Mouse (Mus musculus) limb, embryonic 11.5 days (tissue): ENCODE results near the gene Asgr2. TPM values are rescaled to one million over a fixed set of nuclear protein-coding genes. Genes with fewer than 3 reads are reported as not detected.

Experiments
- ATAC-seq: fragments of 200-750 bp; cut with Nextera tagmentation; 2 replicates; pipeline ENCODE4 v1.8.0; 2017; ENCODE audit warnings: low read depth; ENCODE audit not compliant: insufficient number of reproducible peaks, low FRiP score, low TSS enrichment
- DNase-seq: peaks from one replicate; pipeline ENCODE4 v3.0.0-alpha.2; 2015; ENCODE audit warnings: low spot score
- H3K27ac ChIP-seq: fragments of 300-500 bp; sonication (generic); replicated peaks from 2 replicates; pipeline ENCODE4 v1.5.1; 2014; ENCODE audit warnings: low read depth, mild to moderate bottlenecking, low read length
- H3K27me3 ChIP-seq: fragments of 300-500 bp; sonication (generic); 2 replicates; pipeline ENCODE4 v1.6.1; 2014; ENCODE audit warnings: mild to moderate bottlenecking, low read length, mixed read lengths; ENCODE audit not compliant: control insufficient read depth, insufficient read depth
- H3K36me3 ChIP-seq: fragments of 300-500 bp; sonication (generic); 2 replicates; pipeline ENCODE4 v1.6.1; 2014; ENCODE audit warnings: mild to moderate bottlenecking, low read length, moderate library complexity, mixed read lengths; ENCODE audit not compliant: control insufficient read depth, insufficient read depth
- H3K4me1 ChIP-seq: fragments of 300-500 bp; sonication (generic); 2 replicates; pipeline ENCODE4 v1.6.1; 2014; ENCODE audit warnings: low read length, mixed read lengths; ENCODE audit not compliant: control insufficient read depth, insufficient read depth
- H3K4me2 ChIP-seq: fragments of 300-500 bp; sonication (generic); 2 replicates; pipeline ENCODE4 v1.6.1; 2014; ENCODE audit warnings: low read depth, mild to moderate bottlenecking, moderate library complexity; ENCODE audit not compliant: severe bottlenecking
- H3K4me3 ChIP-seq: fragments of 300-500 bp; sonication (generic); 2 replicates; pipeline ENCODE4 v1.5.1; 2014; ENCODE audit warnings: low read depth, low read length
- H3K9ac ChIP-seq: fragments of 300-500 bp; sonication (generic); 2 replicates; pipeline ENCODE4 v1.6.1; 2014; ENCODE audit warnings: mild to moderate bottlenecking, low read length
- H3K9me3 ChIP-seq: fragments of 300-500 bp; sonication (generic); 2 replicates; pipeline ENCODE4 v1.6.1; 2016; ENCODE audit warnings: low read length; ENCODE audit not compliant: control insufficient read depth
- WGBS: fragments of 180-500 bp; shearing (Covaris S2); extraction: QIAGEN DNeasy Blood & Tissue Kit; methylation state at CpG from one replicate; pipeline ENCODE4 v1.1.7; 2014; 5-methylcytosine and 5-hydroxymethylcytosine counted together
- polyA plus RNA-seq: library from polyadenylated mRNA; unstranded; fragments of >200 nt; fragmentation: Nextera tagmentation; extraction: Ambion mirVana; gene quantifications from 2 replicates; pipeline ENCODE4 v1.2.1, GENCODE M21; 2014

The Asgr2 gene
- polyA plus RNA-seq, 1 experiment from 2014 or later = not detected

GRCm38 (mm10) chr11:70077441-70077840 lies 15.0 kb upstream of the Asgr2 start:
- H3K9ac ChIP-seq = no peak overlapping the region
- ATAC-seq (no peak), DNase-seq (no peak)
- no peaks in the 10 kb centered on the region for H3K9me3 ChIP-seq
- H3K27me3 ChIP-seq = no peaks in the 10 kb centered on the region
- H3K4me1 ChIP-seq = no peaks in the 10 kb centered on the region
- 79% methylated on average over 2 of the region's 3 CpGs for WGBS
- no peak overlapping the region for H3K27ac ChIP-seq
- no peaks in the 10 kb centered on the region for H3K36me3 ChIP-seq
- H3K4me3 ChIP-seq = no peak overlapping the region
- no peak overlapping the region for H3K4me2 ChIP-seq

GRCm38 (mm10) chr11:70079175-70079574 lies 13.3 kb upstream of the Asgr2 start:
- no peak overlapping the region for H3K4me3 ChIP-seq

GRCm38 (mm10) chr11:70079928-70080327 lies 12.5 kb upstream of the Asgr2 start:
- 70% methylated on average over 7 of the region's 7 CpGs for WGBS
- H3K27ac ChIP-seq = no peak overlapping the region
- no peak for DNase-seq
- H3K4me1 ChIP-seq = no peaks in the 10 kb centered on the region
- ATAC-seq = no peak
- H3K9ac ChIP-seq = no peak overlapping the region
- H3K4me2 ChIP-seq = no peak overlapping the region
- H3K4me3 ChIP-seq = no peak overlapping the region
- H3K36me3 ChIP-seq = no peaks in the 10 kb centered on the region
- no peaks in the 10 kb centered on the region for H3K9me3 ChIP-seq
- H3K27me3 ChIP-seq = no peaks in the 10 kb centered on the region

More at GRCm38 (mm10) chr11:70079175-70079574, 13.3 kb upstream of the Asgr2 start:
- DNase-seq (no peak), ATAC-seq (no peak)
- Histone ChIP-seq H3K4me2 (no peak overlapping the region), H3K27ac (no peak overlapping the region), H3K4me1 (no peaks in the 10 kb centered on the region), H3K27me3 (no peaks in the 10 kb centered on the region), H3K9me3 (no peaks in the 10 kb centered on the region), H3K36me3 (no peaks in the 10 kb centered on the region), H3K9ac (no peak overlapping the region)
- WGBS = 74% methylated on average over 6 of the region's 6 CpGs

GRCm38 (mm10) chr11:70080803-70081590 lies 11.4 kb upstream of the Asgr2 start:
- 86% methylated on average over 15 of the region's 15 CpGs for WGBS
- no peaks in the 10 kb centered on the region for H3K36me3 ChIP-seq
- no peaks in the 10 kb centered on the region for H3K4me1 ChIP-seq
- no peaks in the 10 kb centered on the region for H3K9me3 ChIP-seq
- H3K27me3 ChIP-seq = no peaks in the 10 kb centered on the region
- H3K27ac ChIP-seq = no peak overlapping the region
- no peak for ATAC-seq
- H3K9ac ChIP-seq = no peak overlapping the region
- no peak overlapping the region for H3K4me3 ChIP-seq
- H3K4me2 ChIP-seq = no peak overlapping the region
- no peak for DNase-seq

- H3K9me3 ChIP-seq = no peaks in the 10 kb centered on the region
- 85% methylated on average over 8 of the region's 8 CpGs for WGBS
- no peaks in the 10 kb centered on the region for H3K4me1 ChIP-seq
- H3K36me3 ChIP-seq = no peaks in the 10 kb centered on the region
- H3K4me3 ChIP-seq = no peak overlapping the region
- no peak overlapping the region for H3K4me2 ChIP-seq
- no peak overlapping the region for H3K9ac ChIP-seq
- H3K27ac ChIP-seq = no peak overlapping the region
- no peaks in the 10 kb centered on the region for H3K27me3 ChIP-seq
- ATAC-seq (no peak), DNase-seq (no peak)
These were observed 7.9 kb upstream of the Asgr2 start for GRCm38 (mm10) chr11:70084563-70084962.

GRCm38 (mm10) chr11:70097396-70097795 lies 5.0 kb downstream of the Asgr2 start:
- no peak for ATAC-seq

GRCm38 (mm10) chr11:70099102-70099501 lies 6.7 kb downstream of the Asgr2 start:
- ATAC-seq (no peak), DNase-seq (no peak)
- no peaks in the 10 kb centered on the region for H3K4me1 ChIP-seq
- no peak overlapping the region for H3K4me2 ChIP-seq
- WGBS = 95% methylated on average over 2 of the region's 2 CpGs
- no peak overlapping the region for H3K27ac ChIP-seq
- no peaks in the 10 kb centered on the region for H3K9me3 ChIP-seq
- H3K4me3 ChIP-seq = no peak overlapping the region
- no peaks in the 10 kb centered on the region for H3K36me3 ChIP-seq
- no peak overlapping the region for H3K9ac ChIP-seq
- H3K27me3 ChIP-seq = no peaks in the 10 kb centered on the region

More at GRCm38 (mm10) chr11:70097396-70097795, 5.0 kb downstream of the Asgr2 start:
- no peak for DNase-seq
- Histone ChIP-seq H3K27ac (no peak overlapping the region), H3K9me3 (no peaks in the 10 kb centered on the region), H3K36me3 (no peaks in the 10 kb centered on the region), H3K9ac (no peak overlapping the region), H3K4me3 (no peak overlapping the region), H3K27me3 (no peaks in the 10 kb centered on the region), H3K4me2 (no peak overlapping the region), H3K4me1 (no peaks in the 10 kb centered on the region)
- 59% methylated on average over 11 of the region's 11 CpGs for WGBS

GRCm38 (mm10) chr11:70099809-70100208 lies 7.4 kb downstream of the Asgr2 start:
- no peak overlapping the region for H3K4me3 ChIP-seq
- H3K27ac ChIP-seq = no peak overlapping the region
- no peak overlapping the region for H3K9ac ChIP-seq
- no peaks in the 10 kb centered on the region for H3K9me3 ChIP-seq
- no peak for DNase-seq
- no peaks in the 10 kb centered on the region for H3K36me3 ChIP-seq
- WGBS = 84% methylated on average over 2 of the region's 2 CpGs
- no peaks in the 10 kb centered on the region for H3K4me1 ChIP-seq
- H3K27me3 ChIP-seq = no peaks in the 10 kb centered on the region
- no peak overlapping the region for H3K4me2 ChIP-seq
- no peak for ATAC-seq
